Mouse (Mus musculus) gastrocnemius, adult 8-10 months (tissue): ENCODE measurements around the gene Bbs4. TPM values are rescaled to one million over a fixed set of nuclear protein-coding genes. Genes with fewer than 3 reads are reported as not detected.
A peak's percentile ranks its signal among the peaks of the same experiment; 100 is the strongest.
"Not testable (repeated sequence)": the region's sequence is repeated elsewhere in the genome, so short reads cannot be mapped to it uniquely, and the experiment has no call there.

Experiments used
- DNase-seq, 2 experiments: peaks; one replicate each; pipeline ENCODE4 v3.0.0; 2022; ENCODE audit warnings: low spot score in 2 of 2
- total RNA-seq, 4 experiments: library from RNA; stranded (reverse); gene quantifications; 2 replicates each; pipeline ENCODE4 v1.2.4; 2022

Bbs4 gene
- total RNA-seq, result 1 to 10 TPM; 4.2 to 7.1 (median 5.0) TPM

- DNase-seq, result peak; percentile 82 to 91
These were observed at the start of gene Bbs4 for GRCm38 (mm10) chr9:59353253-59353639. Gene Bbs4, minus strand, starts transcription at chr9:59353508.

DNA sequence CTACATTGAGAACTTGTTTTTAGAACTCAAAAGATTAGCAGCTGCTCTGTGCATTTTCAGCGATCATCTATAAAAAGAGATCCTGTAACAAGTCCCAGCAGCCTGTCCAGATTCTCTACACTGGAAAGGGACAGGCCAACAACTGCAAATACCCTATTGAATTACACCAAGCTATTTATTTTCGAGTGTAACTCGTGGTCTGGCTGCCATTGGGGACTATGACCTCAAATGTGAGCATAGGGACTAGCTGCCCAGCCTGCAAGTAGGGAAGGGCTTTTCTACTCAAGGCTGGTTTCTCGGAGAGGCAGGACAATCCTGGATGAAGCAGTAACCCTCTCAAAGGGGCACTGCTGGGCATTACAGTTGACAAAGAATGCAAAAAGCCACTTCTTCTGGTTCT is 35.8 kb upstream of the Bbs4 start:
- peak; percentile 30 to 61 for DNase-seq

GRCm38 (mm10) chr9:59388311-59388710 is 35.0 kb upstream of the Bbs4 start:
- DNase-seq, result no peak

- DNase-seq, result no peak
These were observed 34.2 kb upstream of the Bbs4 start for GRCm38 (mm10) chr9:59387461-59387860.

DNA sequence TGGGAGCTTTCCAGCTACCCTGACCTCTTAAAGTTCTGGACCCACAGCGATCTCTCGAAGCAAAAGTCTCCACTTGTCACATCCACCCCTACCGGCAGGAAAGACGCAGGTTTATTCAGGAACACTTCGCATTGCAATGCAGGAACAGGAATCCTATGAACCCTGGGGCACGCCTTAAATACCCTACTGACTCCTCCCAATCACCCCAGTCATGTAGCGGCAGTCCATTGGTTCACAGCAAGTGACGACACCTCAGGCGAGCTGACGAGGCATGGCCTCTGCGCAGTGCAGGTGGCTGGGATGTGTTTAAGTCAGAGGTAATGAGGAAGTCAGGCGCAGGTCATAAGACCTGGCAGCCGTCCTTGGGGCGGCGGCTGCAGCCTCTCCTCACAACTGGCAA is 22.3 kb upstream of the Bbs4 start:
- DNase-seq, result no peak

DNA sequence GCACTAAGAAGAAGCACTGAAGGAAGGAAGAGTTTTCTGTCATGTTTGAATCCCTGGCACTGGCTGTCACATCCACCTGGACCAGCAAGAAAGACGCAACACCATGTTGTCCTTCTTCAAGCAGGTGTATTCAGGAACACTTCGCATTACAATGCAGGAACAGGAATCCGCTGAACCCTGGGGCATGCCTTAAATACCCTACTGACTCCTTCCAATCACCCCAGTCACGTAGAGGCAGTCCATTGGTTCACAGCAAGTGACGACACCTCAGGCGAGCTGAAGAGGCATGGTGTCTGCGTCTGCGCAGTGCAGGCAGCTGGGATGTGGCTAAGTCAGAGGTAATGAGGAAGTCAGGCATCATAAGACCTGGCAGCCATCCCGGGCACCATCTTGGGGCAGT is 16.3 kb upstream of the Bbs4 start:
- DNase-seq, result no peak

GRCm38 (mm10) chr9:59369220-59369619 is 15.9 kb upstream of the Bbs4 start:
- DNase-seq, result no peak

- not testable (repeated sequence) for DNase-seq
These were observed 7.2 kb upstream of the Bbs4 start for GRCm38 (mm10) chr9:59360487-59360886.

DNA sequence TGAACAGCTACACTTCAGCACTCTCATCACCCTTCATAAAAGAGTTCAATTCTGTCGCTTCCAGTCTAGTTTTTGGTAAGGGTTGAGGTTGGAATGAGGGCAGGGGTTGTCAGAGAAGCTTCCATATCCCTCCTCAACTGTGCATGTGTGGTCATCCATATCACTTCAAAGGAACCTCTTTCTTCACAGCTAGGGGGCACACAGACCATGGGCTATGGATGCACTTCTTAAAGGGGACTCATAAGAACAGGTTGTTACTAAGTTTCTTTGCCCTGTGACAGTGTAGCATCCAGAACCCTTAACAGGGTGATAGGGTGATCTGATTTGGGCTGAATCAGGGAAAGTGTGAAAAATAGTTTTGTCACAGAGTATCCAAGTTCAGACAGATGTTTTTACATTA is 4.7 kb upstream of the Bbs4 start:
- DNase-seq, result not testable (repeated sequence)

GRCm38 (mm10) chr9:59352586-59353252 is 589 bp downstream of the Bbs4 start:
- no peak for DNase-seq

DNA sequence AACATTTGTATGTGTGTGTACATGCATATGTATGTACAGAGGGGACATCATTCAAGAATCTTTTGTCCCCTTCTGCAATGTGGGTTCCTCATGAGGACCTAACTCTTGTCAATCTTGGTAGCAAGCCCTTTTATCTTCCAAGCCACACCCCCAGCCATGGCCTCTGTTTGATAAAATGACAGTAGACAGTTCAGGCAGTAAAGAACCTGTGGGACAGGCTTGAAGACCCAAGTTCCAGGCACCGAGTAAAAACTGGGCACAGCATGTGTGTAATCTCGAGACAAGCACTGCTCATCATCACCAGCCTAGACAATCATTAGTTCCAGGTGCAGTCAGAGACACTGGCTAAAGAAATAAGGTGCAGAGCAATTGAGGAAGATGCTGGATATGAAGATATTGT is 7.1 kb downstream of the Bbs4 start:
- no peak for DNase-seq

DNA sequence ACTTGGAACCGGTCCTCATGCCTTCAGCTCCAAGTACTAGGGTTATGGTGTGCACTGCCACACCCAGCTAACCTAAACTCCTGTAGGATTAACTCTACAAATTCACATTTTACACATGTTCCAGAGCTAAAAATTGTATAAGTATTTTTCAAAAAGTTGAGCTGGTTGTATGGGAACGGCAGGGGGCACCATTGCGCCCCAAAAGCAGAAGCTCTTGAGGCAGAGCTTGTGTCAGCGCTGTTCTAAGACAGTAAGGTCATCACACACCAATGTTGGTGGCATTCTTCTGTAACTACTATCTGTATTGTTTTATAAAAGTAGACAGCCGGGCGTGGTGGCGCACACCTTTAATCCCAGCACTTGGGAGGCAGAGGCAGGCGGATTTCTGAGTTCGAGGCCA is 13.3 kb downstream of the Bbs4 start:
- DNase-seq, result no peak

GRCm38 (mm10) chr9:59339107-59339506 is 14.2 kb downstream of the Bbs4 start:
- no peak for DNase-seq

GRCm38 (mm10) chr9:59338411-59338810 is 14.9 kb downstream of the Bbs4 start:
- DNase-seq, result no peak

- DNase-seq, result no peak
These were observed 15.4 kb downstream of the Bbs4 start for GRCm38 (mm10) chr9:59337889-59338288.

DNA sequence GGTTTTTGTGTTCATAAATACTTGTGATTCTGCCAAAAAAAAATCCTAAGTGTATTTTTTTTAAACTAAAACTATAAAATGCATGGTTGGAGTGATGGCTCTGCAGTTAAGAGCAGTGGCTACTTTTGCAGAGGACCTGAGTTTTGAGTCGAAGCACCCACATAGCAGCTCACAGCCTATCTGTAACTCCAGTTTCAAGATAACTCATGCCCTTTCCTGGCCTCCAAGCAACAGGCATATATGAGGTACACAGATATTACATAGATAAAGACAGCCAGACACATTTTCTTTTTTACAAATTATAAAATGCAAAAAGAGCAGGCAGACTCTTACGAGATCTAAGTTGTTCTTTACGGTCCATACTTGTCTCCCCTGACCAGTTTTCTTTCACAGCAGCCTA is 16.8 kb downstream of the Bbs4 start:
- no peak for DNase-seq

DNA sequence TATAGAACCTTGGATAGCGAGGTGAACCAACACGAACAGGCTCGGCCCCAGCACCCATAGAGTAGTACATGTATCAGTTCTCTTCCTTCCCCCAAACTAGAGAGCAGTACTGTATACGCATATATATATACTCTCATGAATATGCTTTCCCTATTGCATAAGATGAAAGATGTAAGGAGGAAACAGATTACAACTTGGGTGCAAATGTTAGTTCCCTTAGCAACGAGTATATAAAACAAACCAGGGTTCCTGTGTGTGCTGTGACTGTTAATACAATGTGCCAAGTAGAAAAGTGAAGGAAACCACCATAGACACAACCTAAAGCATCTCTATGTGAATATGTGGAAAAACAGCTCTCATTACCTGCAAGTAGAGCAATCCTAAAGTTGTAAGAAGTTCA is 23.3 kb downstream of the Bbs4 start:
- no peak for DNase-seq

DNA sequence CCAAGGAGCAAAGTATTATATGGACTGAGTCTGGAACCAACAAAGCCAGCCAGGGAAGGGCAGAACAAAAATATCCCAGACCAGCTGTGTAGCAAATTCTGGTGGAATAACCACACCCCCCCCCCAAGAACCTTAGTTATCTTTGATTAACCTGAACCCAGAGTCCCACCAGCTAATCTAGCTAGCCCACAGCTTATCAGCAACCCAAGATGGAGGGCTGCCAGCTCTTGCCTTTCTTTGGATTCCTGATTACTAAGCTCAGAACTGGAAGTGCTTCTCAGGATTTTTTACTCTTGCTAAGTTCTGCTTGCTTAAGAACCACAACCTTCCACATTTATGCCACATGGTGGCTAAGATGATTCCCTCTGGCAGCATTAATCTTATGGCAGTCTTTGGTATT is 29.0 kb downstream of the Bbs4 start:
- no peak for DNase-seq

GRCm38 (mm10) chr9:59316206-59316605 is 37.1 kb downstream of the Bbs4 start:
- DNase-seq, result no peak

DNA sequence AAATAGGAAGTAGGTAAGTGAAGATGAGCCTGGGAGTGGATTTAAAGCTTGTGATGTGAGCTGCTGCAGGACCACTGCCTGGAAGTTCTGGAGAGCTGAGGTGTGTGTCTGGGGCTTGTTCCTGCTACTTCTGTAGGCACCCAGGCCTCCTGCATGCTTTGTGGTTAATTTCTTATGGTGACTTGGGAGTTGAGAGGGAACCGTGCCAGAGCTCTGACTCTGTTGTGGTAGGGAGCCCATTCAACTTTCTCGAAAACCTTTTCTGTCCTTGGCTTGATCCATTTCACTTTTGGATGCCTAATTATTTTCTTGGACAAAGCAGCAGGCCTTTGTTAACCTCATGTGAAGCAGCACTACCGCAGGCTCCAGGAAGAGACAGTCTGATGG is 42.0 kb downstream of the Bbs4 start:
- DNase-seq, result no peak

- DNase-seq, result no peak
These were observed 42.6 kb downstream of the Bbs4 start for GRCm38 (mm10) chr9:59310582-59311283.

GRCm38 (mm10) chr9:59307890-59308289 is 45.4 kb downstream of the Bbs4 start:
- no peak for DNase-seq

DNA sequence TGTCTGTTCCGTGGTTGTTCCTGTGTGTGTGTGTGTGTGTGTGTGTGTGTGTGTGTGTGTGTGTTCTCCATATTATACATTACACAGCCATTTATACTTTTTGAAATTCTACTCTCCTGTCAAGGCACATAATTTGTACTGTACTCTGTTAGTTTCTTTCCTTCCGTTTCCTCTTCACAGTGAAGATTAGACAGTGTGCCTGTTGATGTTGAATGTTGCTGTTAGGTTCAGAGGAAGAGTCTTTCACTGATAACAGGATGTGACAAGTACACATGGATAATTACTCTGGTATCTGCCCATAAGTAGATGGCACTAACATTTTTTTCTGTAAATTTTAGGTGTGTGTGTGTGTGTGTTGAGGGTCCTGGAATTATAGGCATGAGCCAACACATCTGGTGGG is 56.9 kb downstream of the Bbs4 start:
- no peak for DNase-seq
